Mouse (Mus musculus) C2C12 (cell line): ENCODE data around the gene Atp5d. TPM values are rescaled to one million over a fixed set of nuclear protein-coding genes. Genes with fewer than 3 reads are reported as not detected.
A peak's percentile ranks its signal among the peaks of the same experiment; 100 is the strongest.

Source experiments
- H3K27me3 ChIP-seq: one replicate; pipeline ENCODE4 v1.6.1; 2011; ENCODE audit not compliant: control insufficient read depth, insufficient read depth, insufficient read length
- H3K36me3 ChIP-seq: one replicate; pipeline ENCODE4 v1.6.1; 2011; ENCODE audit not compliant: control insufficient read depth, insufficient read depth
- H3K4me3 ChIP-seq: one replicate; pipeline ENCODE4 v1.5.1; 2011; ENCODE audit warnings: mild to moderate bottlenecking, control low read depth; ENCODE audit not compliant: poor library complexity, insufficient read depth, severe bottlenecking
- H3K79me2 ChIP-seq: one replicate; pipeline ENCODE4 v1.6.1; 2011; ENCODE audit not compliant: control insufficient read depth, insufficient read depth
- H3K79me3 ChIP-seq: one replicate; pipeline ENCODE4 v1.6.1; 2011; ENCODE audit warnings: low read depth, control low read depth
- H3ac ChIP-seq: one replicate; pipeline ENCODE3; 2011; ENCODE audit warnings: low read depth; ENCODE audit not compliant: control insufficient read depth, insufficient read length
- CEBPB ChIP-seq: IDR thresholded peaks from one replicate; pipeline ENCODE4 v1.6.1; 2011; ENCODE audit warnings: low read depth, mild to moderate bottlenecking, control low read depth, moderate library complexity
- CTCF ChIP-seq: IDR thresholded peaks from one replicate; pipeline ENCODE4 v1.5.1; 2011; ENCODE audit not compliant: control insufficient read depth, insufficient read depth, insufficient read length
- FOSL1 ChIP-seq: IDR thresholded peaks from one replicate; pipeline ENCODE4 v1.8.0; 2011; ENCODE audit warnings: mild to moderate bottlenecking, low read length; ENCODE audit not compliant: poor library complexity, insufficient read depth, severe bottlenecking
- MAX ChIP-seq: IDR thresholded peaks from one replicate; pipeline ENCODE4 v1.6.1; 2011; ENCODE audit warnings: mild to moderate bottlenecking, control low read depth
- MYOD1 ChIP-seq: IDR thresholded peaks from one replicate; pipeline ENCODE4 v1.6.1; 2011; ENCODE audit warnings: low read depth; ENCODE audit not compliant: control insufficient read depth, insufficient read length
- MYOG ChIP-seq: IDR thresholded peaks from one replicate; pipeline ENCODE4 v1.6.1; 2011; ENCODE audit not compliant: control insufficient read depth, insufficient read length; ENCODE audit errors: extremely low read depth
- USF1 ChIP-seq: IDR thresholded peaks from one replicate; pipeline ENCODE4 v1.6.1; 2011; ENCODE audit warnings: low read depth, mild to moderate bottlenecking, control low read depth, moderate library complexity
- polyA plus RNA-seq: library from polyadenylated mRNA; unstranded; fragments of >200 nt; fragmentation: generic; extraction: Trizol; gene quantifications from one replicate; pipeline ENCODE4 v1.2.1, GENCODE M21; 2012; ENCODE audit warnings: missing spikeins

Atp5d gene
- polyA plus RNA-seq, 1 experiment: 720 TPM

DNA sequence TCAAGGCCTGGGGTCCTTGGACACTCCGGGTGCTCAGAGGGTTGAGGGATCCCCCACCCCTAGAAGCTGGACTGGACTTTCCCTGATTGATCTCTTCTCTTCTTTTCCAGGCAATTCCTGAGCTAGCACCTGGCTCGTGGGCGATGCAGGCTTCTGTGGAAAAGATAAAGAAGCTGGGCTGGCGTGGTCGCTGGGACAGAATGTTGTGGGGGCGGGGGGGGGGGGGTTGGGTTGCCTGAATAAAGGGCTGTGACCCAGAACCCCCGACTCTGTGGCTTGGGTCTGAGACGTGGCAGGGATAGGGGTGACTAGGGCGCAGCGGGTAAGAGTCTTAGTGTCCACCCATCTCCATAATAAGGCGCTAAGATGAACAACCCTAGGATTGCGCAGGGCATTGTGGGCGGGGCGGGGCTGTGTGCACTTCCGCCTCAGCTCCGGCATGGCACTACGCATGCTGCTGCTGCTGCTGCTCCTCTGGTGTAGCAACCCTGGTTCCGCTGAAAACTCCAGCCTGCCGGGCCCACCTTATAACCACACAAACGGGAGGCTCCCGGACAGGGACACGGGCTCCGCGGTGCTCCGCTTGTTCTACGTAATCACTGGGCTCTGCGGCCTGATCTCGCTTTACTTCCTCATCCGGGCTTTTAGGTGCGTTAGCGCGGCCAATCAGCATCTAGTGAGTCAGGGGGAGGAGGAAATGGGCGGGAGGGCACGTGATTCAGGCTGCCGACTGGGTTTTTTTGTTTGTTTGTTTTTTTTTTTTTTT lies 34.3 kb downstream of the Atp5d start, which contains the start of gene 1600002K03Rik:
TSS of gene 1600002K03Rik (plus strand) at position 418 of the 766 bp plus-strand sequence.
- H3K36me3 ChIP-seq: peaks cover 31% of the 10 kb centered on the region
- peaks cover 13% of the 10 kb centered on the region for H3K79me3 ChIP-seq
- no peaks in the 10 kb centered on the region for H3K27me3 ChIP-seq
- H3K79me2 ChIP-seq: peaks cover 25% of the 10 kb centered on the region
- H3K4me3 ChIP-seq: peak within 1 kb of the TSS; percentile 41
- TF ChIP-seq USF1: peak; percentile 94
- no peak for TF ChIP-seq MYOG
- peak; percentile 40 for TF ChIP-seq CEBPB
- TF ChIP-seq MYOD1: no peak
- no peak for TF ChIP-seq CTCF
- peak; percentile 44 for TF ChIP-seq MAX
- no peak for TF ChIP-seq FOSL1
- peak within 1 kb of the TSS; percentile 93 for H3ac ChIP-seq

DNA sequence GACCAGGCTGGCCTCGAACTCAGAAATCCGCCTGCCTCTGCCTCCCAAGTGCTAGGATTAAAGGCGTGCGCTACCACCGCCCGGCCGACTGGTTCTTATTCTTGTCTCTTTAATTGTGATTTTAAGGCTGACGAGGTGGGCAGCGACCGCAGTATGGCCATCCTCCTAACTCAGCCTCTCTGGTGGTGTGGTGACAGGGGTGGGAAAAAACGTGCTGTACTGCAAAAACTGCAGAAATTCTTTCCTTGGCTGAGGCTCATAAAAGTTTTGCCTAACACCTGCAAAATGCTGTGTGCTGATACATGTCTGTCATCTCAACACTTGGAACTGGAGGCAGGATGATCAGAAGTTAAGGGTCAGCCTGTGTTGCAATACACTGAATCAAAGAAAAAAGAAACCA lies 34.9 kb downstream of the Atp5d start:
- H3K79me3 ChIP-seq: peaks cover 13% of the 10 kb centered on the region
- TF ChIP-seq CEBPB (peak; percentile 40), USF1 (no peak), MYOD1 (no peak)
- peaks cover 31% of the 10 kb centered on the region for H3K36me3 ChIP-seq
- peak overlapping the region; percentile 60 for H3ac ChIP-seq
- H3K79me2 ChIP-seq: peaks cover 25% of the 10 kb centered on the region
- H3K4me3 ChIP-seq: peak overlapping the region; percentile 41
- H3K27me3 ChIP-seq: no peaks in the 10 kb centered on the region

- Histone ChIP-seq H3K36me3 (peaks cover 31% of the 10 kb centered on the region), H3ac (no peak overlapping the region), H3K79me3 (peaks cover 9% of the 10 kb centered on the region), H3K4me3 (no peak overlapping the region), H3K27me3 (no peaks in the 10 kb centered on the region), H3K79me2 (peaks cover 18% of the 10 kb centered on the region)
- no peak for TF ChIP-seq CTCF
- TF ChIP-seq MYOG: no peak
Observed at GRCm38 (mm10) chr10:80173955-80174640, 35.7 kb downstream of the Atp5d start.

DNA sequence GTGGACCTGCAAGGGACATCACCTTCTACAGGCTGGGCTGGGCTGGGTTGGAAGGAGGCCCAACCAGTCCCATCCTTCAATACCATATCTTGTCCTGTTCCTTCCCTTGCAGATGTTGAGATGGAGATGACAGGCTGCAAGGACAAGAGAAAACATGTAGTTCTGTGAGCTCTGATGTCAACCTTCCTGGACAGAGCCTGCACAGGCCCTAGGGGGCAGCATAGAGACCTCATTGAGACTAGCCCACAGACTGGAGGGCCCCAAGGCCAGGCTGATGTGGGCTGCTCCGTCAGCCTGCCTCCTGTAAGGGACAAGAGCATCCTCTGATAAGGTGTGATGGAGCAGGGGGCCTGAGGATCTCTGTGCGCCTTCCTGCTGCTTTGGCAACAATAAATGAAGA lies 36.3 kb downstream of the Atp5d start:
- TF ChIP-seq CEBPB (no peak), CTCF (peak; percentile 49), MAX (no peak), FOSL1 (no peak), MYOD1 (no peak), MYOG (no peak), USF1 (no peak)
- H3ac ChIP-seq: no peak overlapping the region
- H3K4me3 ChIP-seq: no peak overlapping the region
- peaks cover 26% of the 10 kb centered on the region for H3K36me3 ChIP-seq
- H3K79me3 ChIP-seq: peaks cover 4% of the 10 kb centered on the region
- H3K27me3 ChIP-seq: no peaks in the 10 kb centered on the region
- H3K79me2 ChIP-seq: peaks cover 12% of the 10 kb centered on the region

GRCm38 (mm10) chr10:80175536-80176269 lies 37.3 kb downstream of the Atp5d start:
- peaks cover 17% of the 10 kb centered on the region for H3K36me3 ChIP-seq
- H3K79me2 ChIP-seq: peaks cover 2% of the 10 kb centered on the region
- H3K4me3 ChIP-seq: no peak overlapping the region
- TF ChIP-seq MYOG (no peak), CTCF (peak; percentile 20), MAX (no peak), USF1 (no peak), CEBPB (no peak)
- no peaks in the 10 kb centered on the region for H3K27me3 ChIP-seq
- H3ac ChIP-seq: peak overlapping the region; percentile 31
- H3K79me3 ChIP-seq: no peaks in the 10 kb centered on the region
